Mouse (Mus musculus) lung, adult 2 months (tissue): ENCODE measurements at regions not wholly inside any gene's neighbourhood (a gene's known extent, or its start where the extent isn't known, plus 50 kb on each side); places are given as distances from the start of the nearest gene placed in this dataset.

Experiments
- DNase-seq: peaks from one replicate; pipeline ENCODE4 v3.0.0; 2022
- H3K4me1 ChIP-seq: fragments of 200-500 bp; 2 replicates; pipeline ENCODE4 v1.6.1; 2011; ENCODE audit warnings: low read length; ENCODE audit not compliant: control insufficient read depth, insufficient read depth
- H3K4me3 ChIP-seq: fragments of 200-500 bp; replicated peaks from 2 replicates; pipeline ENCODE3; 2011; ENCODE audit warnings: low read depth, mild to moderate bottlenecking, control low read depth, low read length; ENCODE audit errors: extremely low read depth
- CTCF ChIP-seq: fragments of 200-500 bp; IDR thresholded peaks from 2 replicates; pipeline ENCODE4 v1.5.1; 2011; ENCODE audit warnings: mild to moderate bottlenecking, low read length, control low read depth; ENCODE audit not compliant: insufficient read depth
- POLR2A ChIP-seq: fragments of 200-500 bp; IDR thresholded peaks from 2 replicates; pipeline ENCODE4 v1.6.1; 2011; ENCODE audit warnings: low read depth, mild to moderate bottlenecking, control low read depth, low read length, borderline replicate concordance; ENCODE audit errors: extremely low read depth
- WGBS: fragments of 180-500 bp; shearing (Covaris S2); methylation state at CpG from one replicate; pipeline ENCODE4 v1.1.7; 2018; 5-methylcytosine and 5-hydroxymethylcytosine counted together

GRCm38 (mm10) chr9:31990456-31990855, 77.2 kb upstream of the Barx2 start:
- no peak overlapping the region for H3K4me3 ChIP-seq
- no peak for TF ChIP-seq POLR2A
- no peak for TF ChIP-seq CTCF
- WGBS: 92% methylated on average over 4 of the region's 4 CpGs
- H3K4me1 ChIP-seq: no peaks in the 10 kb centered on the region
- DNase-seq: no peak

- Histone ChIP-seq H3K4me1 (no peaks in the 10 kb centered on the region), H3K4me3 (no peak overlapping the region)
- TF ChIP-seq CTCF (no peak), POLR2A (no peak)
- WGBS: 73% methylated on average over 7 of the region's 7 CpGs
- no peak for DNase-seq
Measured at GRCm38 (mm10) chr9:31993631-31994601, 80.7 kb upstream of the Barx2 start.

GRCm38 (mm10) chr9:31995101-31995500, 81.8 kb upstream of the Barx2 start:
- TF ChIP-seq POLR2A (no peak), CTCF (no peak)
- 83% methylated on average over 3 of the region's 3 CpGs for WGBS
- Histone ChIP-seq H3K4me3 (no peak overlapping the region), H3K4me1 (no peaks in the 10 kb centered on the region)
- no peak for DNase-seq

- TF ChIP-seq CTCF (no peak), POLR2A (no peak)
Measured at GRCm38 (mm10) chr9:31995700-31996099, 82.4 kb upstream of the Barx2 start.

GRCm38 (mm10) chr9:31996466-31997177, 83.4 kb upstream of the Barx2 start:
- Histone ChIP-seq H3K4me3 (no peak overlapping the region), H3K4me1 (no peaks in the 10 kb centered on the region)
- TF ChIP-seq CTCF (no peak), POLR2A (no peak)
- 34% methylated on average over 7 of the region's 7 CpGs for WGBS
- no peak for DNase-seq

More at GRCm38 (mm10) chr9:31995700-31996099, 82.4 kb upstream of the Barx2 start:
- DNase-seq: no peak
- 79% methylated on average over 4 of the region's 4 CpGs for WGBS
- Histone ChIP-seq H3K4me1 (no peaks in the 10 kb centered on the region), H3K4me3 (no peak overlapping the region)

- Histone ChIP-seq H3K4me1 (no peaks in the 10 kb centered on the region), H3K4me3 (no peak overlapping the region)
- no peak for DNase-seq
- TF ChIP-seq CTCF (no peak), POLR2A (no peak)
- 24% methylated on average over 25 of the region's 25 CpGs for WGBS
Measured at GRCm38 (mm10) chr9:31997178-31998097, 84.2 kb upstream of the Barx2 start.

- 78% methylated on average over 4 of the region's 4 CpGs for WGBS
- no peak for DNase-seq
- Histone ChIP-seq H3K4me3 (no peak overlapping the region), H3K4me1 (no peaks in the 10 kb centered on the region)
- TF ChIP-seq POLR2A: no peak
- TF ChIP-seq CTCF: no peak
Measured at GRCm38 (mm10) chr9:31998488-31999280, 85.4 kb upstream of the Barx2 start.

- Histone ChIP-seq H3K4me3 (no peak overlapping the region), H3K4me1 (no peaks in the 10 kb centered on the region)
- 44% methylated on average over 1 of the region's 1 CpGs for WGBS
- DNase-seq: no peak
- TF ChIP-seq POLR2A (no peak), CTCF (no peak)
Measured at GRCm38 (mm10) chr9:31999760-32000159, 86.5 kb upstream of the Barx2 start.
